In genomic region chr16:97292484-97293048, GRCm38 (mm10) we compare ENCODE assay signal across 8 mouse cellular contexts.
A peak's percentile ranks its signal among the peaks of the same experiment; 100 is the strongest.
DNase-seq lines count a peak whose midpoint lies in the region; ATAC-seq and TF ChIP-seq lines count a peak whose summit lies in the region.

No protein-coding gene starts in this region.

- no peak for ATAC-seq in heart, embryonic 11.5 days (replicated peaks; ENCODE audit: insufficient number of reproducible peaks, low FRiP score, low TSS enrichment)
- ATAC-seq in embryonic facial prominence, embryonic 13.5 days (ENCODE audit: insufficient number of reproducible peaks, insufficient read depth, low FRiP score, low TSS enrichment, low read depth): no peak
- ATAC-seq in midbrain, embryonic 16.5 days: peak; percentile 66; the same call in 1 of the 2 replicates

- no peak for TF ChIP-seq POLR2A in kidney, adult 2 months (IDR thresholded peaks at IDR 0.05; ENCODE audit: low read depth, low read length)

- H3K4me1 ChIP-seq in heart, embryonic 11.5 days (ENCODE audit: control insufficient read depth, insufficient read depth, low read length): no peaks in the 10 kb centered on the region
- peaks cover 9% of the 10 kb centered on the region; the same call in 1 of the 2 replicates for H3K4me1 ChIP-seq in embryonic facial prominence, embryonic 13.5 days
- no peaks in the 10 kb centered on the region for H3K4me1 ChIP-seq in kidney, adult 2 months (ENCODE audit: control insufficient read depth, insufficient read depth, low read length)
- peaks cover 13% of the 10 kb centered on the region for H3K4me1 ChIP-seq in midbrain, embryonic 16.5 days (ENCODE audit: control insufficient read depth, insufficient read depth, low read length)

- H3K4me2 ChIP-seq in heart, embryonic 11.5 days: peak overlapping the region; percentile 44
- peak overlapping the region; percentile 42 for H3K4me2 ChIP-seq in embryonic facial prominence, embryonic 13.5 days
- H3K4me2 ChIP-seq in midbrain, embryonic 16.5 days (ENCODE audit: low read length): peak overlapping the region; percentile 35

- no peak for DNase-seq in heart, postnatal 10 days
- peak; percentile 60 for DNase-seq in kidney, adult 2 months
- DNase-seq in gastrocnemius, postnatal 14 days: no peak
- no peak for DNase-seq in ovary, postnatal 10 days (ENCODE audit: low spot score)
- no peak for DNase-seq in Muller cell, postnatal 12 days (ENCODE audit: inconsistent ontology term)

- TF ChIP-seq CTCF in kidney, adult 2 months (conservative IDR thresholded peaks at IDR 0.05; ENCODE audit: insufficient read depth, insufficient read length, low read depth, low read length): no peak

- WGBS in heart, embryonic 11.5 days (ENCODE audit: insufficient replicate concordance): 10% methylated on average over 11 of the region's 11 CpGs
- WGBS in embryonic facial prominence, embryonic 13.5 days: 3% methylated on average over 11 of the region's 11 CpGs
- 3% methylated on average over 11 of the region's 11 CpGs for WGBS in kidney, adult 2 months
- WGBS in midbrain, embryonic 16.5 days: 2% methylated on average over 11 of the region's 11 CpGs

- H3K27me3 ChIP-seq in heart, embryonic 11.5 days (ENCODE audit: control insufficient read depth, insufficient read depth, low read length): no peaks in the 10 kb centered on the region
- no peaks in the 10 kb centered on the region for H3K27me3 ChIP-seq in embryonic facial prominence, embryonic 13.5 days
- no peaks in the 10 kb centered on the region for H3K27me3 ChIP-seq in kidney, adult 2 months (replicated peaks; ENCODE audit: control insufficient read depth, insufficient read depth, low read length)
- H3K27me3 ChIP-seq in midbrain, embryonic 16.5 days (ENCODE audit: control insufficient read depth, insufficient read depth, low read depth, low read length): no peaks in the 10 kb centered on the region

- H3K9ac ChIP-seq in heart, embryonic 11.5 days (ENCODE audit: low read depth, low read length): no peak overlapping the region
- H3K9ac ChIP-seq in embryonic facial prominence, embryonic 13.5 days: no peak overlapping the region
- peak overlapping the region; percentile 27; the same call in 1 of the 2 replicates for H3K9ac ChIP-seq in midbrain, embryonic 16.5 days (ENCODE audit: low read depth, low read length)

- intact Hi-C loops in heart, postnatal 10 days (cut with DNase I): loop anchor here (2.0 to 5.0 kb wide), 2 partner anchors 396 to 610 kb away; no protein-coding TSS in a partner anchor
- intact Hi-C loops in gastrocnemius, postnatal 14 days (cut with DNase I; ENCODE audit: low total_unique reads): loop anchor here (5.0 kb wide), 1 partner anchor 395 kb away; no protein-coding TSS in a partner anchor

- no peak overlapping the region for H3K4me3 ChIP-seq in heart, embryonic 11.5 days (ENCODE audit: low read depth, low read length)
- H3K4me3 ChIP-seq in embryonic facial prominence, embryonic 13.5 days: no peak overlapping the region
- no peak overlapping the region for H3K4me3 ChIP-seq in kidney, adult 2 months (ENCODE audit: insufficient read depth, low read depth, low read length)
- H3K4me3 ChIP-seq in midbrain, embryonic 16.5 days (ENCODE audit: low read depth, low read length): no peak overlapping the region

- no peak overlapping the region for H3K27ac ChIP-seq in heart, embryonic 11.5 days (ENCODE audit: low read depth, low read length)
- H3K27ac ChIP-seq in embryonic facial prominence, embryonic 13.5 days: no peak overlapping the region
- H3K27ac ChIP-seq in kidney, adult 2 months (ENCODE audit: insufficient read depth, low read depth, low read length): no peak overlapping the region
- H3K27ac ChIP-seq in midbrain, embryonic 16.5 days (ENCODE audit: low read length): peak overlapping the region; percentile 71

- no peaks in the 10 kb centered on the region for H3K9me3 ChIP-seq in heart, embryonic 11.5 days (replicated peaks; ENCODE audit: control insufficient read depth, low read length)
- H3K9me3 ChIP-seq in embryonic facial prominence, embryonic 13.5 days: no peaks in the 10 kb centered on the region
- no peaks in the 10 kb centered on the region for H3K9me3 ChIP-seq in midbrain, embryonic 16.5 days (replicated peaks; ENCODE audit: control insufficient read depth, low read length, poor library complexity, severe bottlenecking)

- H3K36me3 ChIP-seq in heart, embryonic 11.5 days (ENCODE audit: control insufficient read depth, insufficient read depth, low read length): no peaks in the 10 kb centered on the region
- no peaks in the 10 kb centered on the region for H3K36me3 ChIP-seq in embryonic facial prominence, embryonic 13.5 days
- H3K36me3 ChIP-seq in kidney, adult 2 months (ENCODE audit: control insufficient read depth, insufficient read depth, low read length): no peaks in the 10 kb centered on the region
- no peaks in the 10 kb centered on the region for H3K36me3 ChIP-seq in midbrain, embryonic 16.5 days (ENCODE audit: control insufficient read depth, insufficient read depth, low read length)
